Mouse (Mus musculus): ENCODE results near the gene Ints11. TPM values are rescaled to one million over a fixed set of nuclear protein-coding genes. Genes with fewer than 3 reads are reported as not detected.

The Ints11 gene
- polyA plus RNA-seq, 1 experiment from 2014 or later = 75.8 TPM

- no peaks in the 10 kb centered on the region for H3K4me1 ChIP-seq (ENCODE audit: control insufficient read depth, insufficient read depth, low read length)
- WGBS = 93% methylated on average over 13 of the region's 13 CpGs
- no peaks in the 10 kb centered on the region for H3K9me3 ChIP-seq (ENCODE audit: control insufficient read depth, low read length)
- peaks cover 64% of the 10 kb centered on the region for H3K36me3 ChIP-seq (ENCODE audit: control insufficient read depth, insufficient read depth, low read length)
- no peak overlapping the region for H3K27ac ChIP-seq (ENCODE audit: low read depth, low read length)
- no peak overlapping the region for H3K9ac ChIP-seq (replicated peaks; ENCODE audit: low read depth, low read length)
- ATAC-seq (ENCODE audit: low read depth) = no peak
- H3K4me2 ChIP-seq (ENCODE audit: low read depth, low read length) = no peak overlapping the region
- H3K27me3 ChIP-seq (ENCODE audit: control insufficient read depth, insufficient read depth, low read length) = no peaks in the 10 kb centered on the region
- H3K4me3 ChIP-seq (ENCODE audit: low read depth, low read length) = no peak overlapping the region
Observed at GRCm38 (mm10) chr4:155904318-155905102, 35.2 kb downstream of the Ints11 start.

DNA sequence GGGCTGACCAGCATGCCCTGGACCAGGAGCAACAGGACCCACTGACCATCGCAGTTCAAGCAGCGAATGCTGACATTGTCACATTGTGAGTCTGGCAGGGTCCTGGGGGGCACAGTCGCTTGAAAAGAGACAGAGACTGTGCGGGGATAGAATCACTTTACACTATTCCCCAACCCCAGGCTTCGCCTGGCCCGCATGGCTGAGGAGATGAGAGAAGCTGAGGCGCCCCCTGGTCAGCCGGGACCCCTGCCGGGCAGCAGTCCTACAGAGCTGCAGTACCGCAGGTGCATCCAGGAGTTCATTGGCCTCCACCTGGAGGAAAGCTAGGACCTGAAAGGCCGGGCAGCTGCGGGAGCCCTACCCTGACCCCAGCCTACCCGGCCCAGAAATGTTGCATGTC is 36.3 kb downstream of the Ints11 start:
- no peak overlapping the region for H3K9ac ChIP-seq (replicated peaks; ENCODE audit: low read depth, low read length)
- H3K4me1 ChIP-seq (ENCODE audit: control insufficient read depth, insufficient read depth, low read length) = no peaks in the 10 kb centered on the region
- peaks cover 53% of the 10 kb centered on the region for H3K36me3 ChIP-seq (ENCODE audit: control insufficient read depth, insufficient read depth, low read length)
- no peak for ATAC-seq (ENCODE audit: low read depth)
- H3K27me3 ChIP-seq (ENCODE audit: control insufficient read depth, insufficient read depth, low read length) = no peaks in the 10 kb centered on the region
- no peaks in the 10 kb centered on the region for H3K9me3 ChIP-seq (ENCODE audit: control insufficient read depth, low read length)
- H3K27ac ChIP-seq (ENCODE audit: low read depth, low read length) = no peak overlapping the region
- WGBS = 88% methylated on average over 13 of the region's 13 CpGs
- H3K4me3 ChIP-seq (ENCODE audit: low read depth, low read length) = no peak overlapping the region
- no peak overlapping the region for H3K4me2 ChIP-seq (ENCODE audit: low read depth, low read length)

DNA sequence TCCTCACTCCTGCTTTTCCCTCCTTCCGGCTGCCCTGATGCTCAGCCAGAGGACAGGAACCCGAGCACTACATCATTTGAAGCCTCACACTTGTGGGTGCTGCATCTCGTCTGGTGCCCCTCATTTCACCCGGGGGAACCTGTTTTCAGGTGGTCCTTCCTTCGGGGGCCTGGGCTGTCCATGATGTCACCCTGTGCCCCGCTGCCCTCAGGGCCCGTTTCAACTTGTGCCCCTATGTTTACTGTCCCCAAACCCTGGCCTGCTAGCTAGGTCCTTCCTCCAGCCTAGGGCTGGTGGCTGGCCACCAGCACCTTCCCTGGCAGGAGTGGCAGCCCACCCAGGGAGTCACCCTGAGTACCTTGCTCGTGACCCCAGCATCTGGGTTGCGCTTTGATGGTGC is 36.8 kb downstream of the Ints11 start:
- Histone ChIP-seq H3K27me3 (ENCODE audit: control insufficient read depth, insufficient read depth, low read length) (no peaks in the 10 kb centered on the region), H3K9me3 (ENCODE audit: control insufficient read depth, low read length) (no peaks in the 10 kb centered on the region), H3K4me1 (ENCODE audit: control insufficient read depth, insufficient read depth, low read length) (no peaks in the 10 kb centered on the region), H3K36me3 (ENCODE audit: control insufficient read depth, insufficient read depth, low read length) (peaks cover 48% of the 10 kb centered on the region), H3K27ac (ENCODE audit: low read depth, low read length) (no peak overlapping the region), H3K4me3 (ENCODE audit: low read depth, low read length) (no peak overlapping the region), H3K4me2 (ENCODE audit: low read depth, low read length) (no peak overlapping the region), H3K9ac (replicated peaks; ENCODE audit: low read depth, low read length) (no peak overlapping the region)
- ATAC-seq (ENCODE audit: low read depth) = no peak
- WGBS = 84% methylated on average over 9 of the region's 9 CpGs

DNA sequence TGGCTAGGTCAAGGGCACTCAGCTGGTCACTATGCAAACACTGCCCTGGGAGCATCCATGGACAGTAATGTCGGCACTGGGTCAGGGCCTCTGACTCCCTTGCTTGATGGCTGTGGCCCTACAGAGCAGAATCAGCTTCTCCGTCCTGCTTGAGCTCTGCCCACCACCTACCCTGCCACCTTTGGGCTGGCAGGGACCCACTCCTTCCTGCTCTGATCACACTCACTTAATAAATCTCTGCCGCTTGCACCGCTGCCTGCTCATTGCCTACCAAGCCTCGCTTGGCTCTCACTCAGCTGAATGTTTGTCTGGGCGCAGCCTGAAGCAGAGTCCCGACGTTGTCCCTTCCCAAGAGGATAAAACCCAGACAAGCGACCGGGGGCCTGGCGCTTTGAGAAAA is 37.7 kb downstream of the Ints11 start:
- Histone ChIP-seq H3K4me3 (ENCODE audit: low read depth, low read length) (no peak overlapping the region), H3K27ac (ENCODE audit: low read depth, low read length) (no peak overlapping the region), H3K9me3 (ENCODE audit: control insufficient read depth, low read length) (no peaks in the 10 kb centered on the region), H3K4me1 (ENCODE audit: control insufficient read depth, insufficient read depth, low read length) (no peaks in the 10 kb centered on the region), H3K36me3 (ENCODE audit: control insufficient read depth, insufficient read depth, low read length) (peaks cover 41% of the 10 kb centered on the region), H3K4me2 (ENCODE audit: low read depth, low read length) (no peak overlapping the region), H3K27me3 (ENCODE audit: control insufficient read depth, insufficient read depth, low read length) (no peaks in the 10 kb centered on the region), H3K9ac (replicated peaks; ENCODE audit: low read depth, low read length) (no peak overlapping the region)
- WGBS = 88% methylated on average over 11 of the region's 11 CpGs
- no peak for ATAC-seq (ENCODE audit: low read depth)

GRCm38 (mm10) chr4:155908281-155908680 is 38.9 kb downstream of the Ints11 start:
- Histone ChIP-seq H3K9me3 (ENCODE audit: control insufficient read depth, low read length) (no peaks in the 10 kb centered on the region), H3K4me1 (ENCODE audit: control insufficient read depth, insufficient read depth, low read length) (no peaks in the 10 kb centered on the region), H3K27me3 (ENCODE audit: control insufficient read depth, insufficient read depth, low read length) (no peaks in the 10 kb centered on the region), H3K4me3 (ENCODE audit: low read depth, low read length) (no peak overlapping the region), H3K27ac (ENCODE audit: low read depth, low read length) (no peak overlapping the region), H3K36me3 (ENCODE audit: control insufficient read depth, insufficient read depth, low read length) (peaks cover 28% of the 10 kb centered on the region), H3K4me2 (ENCODE audit: low read depth, low read length) (no peak overlapping the region), H3K9ac (replicated peaks; ENCODE audit: low read depth, low read length) (no peak overlapping the region)
- 80% methylated on average over 7 of the region's 7 CpGs for WGBS
- no peak for ATAC-seq (ENCODE audit: low read depth)

GRCm38 (mm10) chr4:155908751-155909150 is 39.4 kb downstream of the Ints11 start:
- 87% methylated on average over 4 of the region's 4 CpGs for WGBS
- Histone ChIP-seq H3K4me2 (ENCODE audit: low read depth, low read length) (no peak overlapping the region), H3K9me3 (ENCODE audit: control insufficient read depth, low read length) (no peaks in the 10 kb centered on the region), H3K4me1 (ENCODE audit: control insufficient read depth, insufficient read depth, low read length) (no peaks in the 10 kb centered on the region), H3K36me3 (ENCODE audit: control insufficient read depth, insufficient read depth, low read length) (peaks cover 23% of the 10 kb centered on the region), H3K27me3 (ENCODE audit: control insufficient read depth, insufficient read depth, low read length) (no peaks in the 10 kb centered on the region), H3K27ac (ENCODE audit: low read depth, low read length) (no peak overlapping the region), H3K9ac (replicated peaks; ENCODE audit: low read depth, low read length) (no peak overlapping the region), H3K4me3 (ENCODE audit: low read depth, low read length) (no peak overlapping the region)
- no peak for ATAC-seq (ENCODE audit: low read depth)

DNA sequence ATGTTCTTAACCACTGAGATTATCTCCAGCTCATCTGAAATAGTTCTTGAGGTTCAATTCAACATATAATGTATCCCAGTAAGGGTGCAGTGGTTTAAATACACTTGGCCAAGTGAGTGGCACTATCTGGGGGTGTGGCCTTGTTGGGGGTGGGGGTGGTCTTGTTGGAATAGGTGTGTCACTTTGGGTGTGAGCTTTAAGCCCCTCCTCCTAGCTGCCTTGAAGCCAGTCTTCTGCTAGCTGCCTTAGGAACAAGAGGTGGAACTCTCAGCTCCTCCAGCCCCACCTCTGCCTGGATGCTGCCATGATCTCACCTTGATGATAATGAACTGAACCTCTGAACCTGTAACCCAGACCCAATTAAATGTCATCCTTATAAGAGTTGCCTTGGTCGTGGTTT is 62.7 kb downstream of the Ints11 start:
- Histone ChIP-seq H3K36me3 (ENCODE audit: control insufficient read depth, insufficient read depth, low read length) (no peaks in the 10 kb centered on the region), H3K9me3 (ENCODE audit: control insufficient read depth, low read length) (no peaks in the 10 kb centered on the region), H3K4me3 (ENCODE audit: low read depth, low read length) (no peak overlapping the region), H3K4me1 (ENCODE audit: control insufficient read depth, insufficient read depth, low read length) (no peaks in the 10 kb centered on the region), H3K27me3 (ENCODE audit: control insufficient read depth, insufficient read depth, low read length) (no peaks in the 10 kb centered on the region), H3K27ac (ENCODE audit: low read depth, low read length) (no peak overlapping the region), H3K9ac (replicated peaks; ENCODE audit: low read depth, low read length) (no peak overlapping the region), H3K4me2 (ENCODE audit: low read depth, low read length) (no peak overlapping the region)
- no peak for ATAC-seq (ENCODE audit: low read depth)
- WGBS = 71% methylated on average over 1 of the region's 1 CpGs

Small RNA genes lying within 50 kb of the gene (microRNA-seq; reads per million reads assigned to microRNA genes)
- not detected for gene Gm22991

Other genes with a start within 250 kb of the Ints11 start
- 46.7 and 54.1 TPM in 2 replicates for gene Cdk11b, start 244.7 kb upstream of the Ints11 start, polyA plus RNA-seq (2014; fragmentation: Nextera tagmentation; extraction: Ambion mirVana)
- gene Gm10563, start 224.1 kb upstream of the Ints11 start, polyA plus RNA-seq (2014; fragmentation: Nextera tagmentation; extraction: Ambion mirVana) = not detected in 2 replicates
- gene Mmp23, start 216.2 kb upstream of the Ints11 start, polyA plus RNA-seq (2014; fragmentation: Nextera tagmentation; extraction: Ambion mirVana) = 1.3 and 6.6 TPM in 2 replicates
- gene Mib2, start 200.3 kb upstream of the Ints11 start, polyA plus RNA-seq (2014; fragmentation: Nextera tagmentation; extraction: Ambion mirVana) = 35.5 and 36.8 TPM in 2 replicates
- gene Fndc10, start 175.2 kb upstream of the Ints11 start, polyA plus RNA-seq (2014; fragmentation: Nextera tagmentation; extraction: Ambion mirVana) = 8.5 and 10.4 TPM in 2 replicates
- 172 and 179 TPM in 2 replicates for gene Ssu72, start 164.7 kb upstream of the Ints11 start, polyA plus RNA-seq (2014; fragmentation: Nextera tagmentation; extraction: Ambion mirVana)
- 6.8 and 9.6 TPM in 2 replicates for gene Tmem240, start 134.7 kb upstream of the Ints11 start, polyA plus RNA-seq (2014; fragmentation: Nextera tagmentation; extraction: Ambion mirVana)
- 82.6 and 85.0 TPM in 2 replicates for gene Atad3a, start 108.5 kb upstream of the Ints11 start, polyA plus RNA-seq (2014; fragmentation: Nextera tagmentation; extraction: Ambion mirVana)
- gene Vwa1, start 94.8 kb upstream of the Ints11 start, polyA plus RNA-seq (2014; fragmentation: Nextera tagmentation; extraction: Ambion mirVana) = 17.4 and 23.1 TPM in 2 replicates
- gene Tmem88b, start 83.7 kb upstream of the Ints11 start, polyA plus RNA-seq (2014; fragmentation: Nextera tagmentation; extraction: Ambion mirVana) = 0.92 and 1.2 TPM in 2 replicates
- not detected in 2 replicates for gene Ankrd65, start 79.1 kb upstream of the Ints11 start, polyA plus RNA-seq (2014; fragmentation: Nextera tagmentation; extraction: Ambion mirVana)
- gene Mrpl20, start 66.7 kb upstream of the Ints11 start, polyA plus RNA-seq (2014; fragmentation: Nextera tagmentation; extraction: Ambion mirVana) = 258 and 275 TPM in 2 replicates
- gene Ccnl2, start 57.1 kb upstream of the Ints11 start, polyA plus RNA-seq (2014; fragmentation: Nextera tagmentation; extraction: Ambion mirVana) = 153 and 173 TPM in 2 replicates
- 120 and 127 TPM in 2 replicates for gene Aurkaip1, start 38.3 kb upstream of the Ints11 start, polyA plus RNA-seq (2014; fragmentation: Nextera tagmentation; extraction: Ambion mirVana)
- 9.6 and 24.0 TPM in 2 replicates for gene Mxra8, start 29.9 kb upstream of the Ints11 start, polyA plus RNA-seq (2014; fragmentation: Nextera tagmentation; extraction: Ambion mirVana)
- gene Dvl1, start 22.1 kb upstream of the Ints11 start, polyA plus RNA-seq (2014; fragmentation: Nextera tagmentation; extraction: Ambion mirVana) = 14.0 and 16.1 TPM in 2 replicates
- gene Tas1r3, start 6.2 kb upstream of the Ints11 start, polyA plus RNA-seq (2014; fragmentation: Nextera tagmentation; extraction: Ambion mirVana) = 0.45 and 0.47 TPM in 2 replicates
- gene Cptp, start 106 bp upstream of the Ints11 start, polyA plus RNA-seq (2014; fragmentation: Nextera tagmentation; extraction: Ambion mirVana) = 31.4 and 31.8 TPM in 2 replicates
- 53.4 and 57.4 TPM in 2 replicates for gene Pusl1, start 22.2 kb downstream of the Ints11 start, polyA plus RNA-seq (2014; fragmentation: Nextera tagmentation; extraction: Ambion mirVana)
- 67.8 and 76.7 TPM in 2 replicates for gene Acap3, start 22.3 kb downstream of the Ints11 start, polyA plus RNA-seq (2014; fragmentation: Nextera tagmentation; extraction: Ambion mirVana)
- 123 and 124 TPM in 2 replicates for gene Ube2j2, start 74.3 kb downstream of the Ints11 start, polyA plus RNA-seq (2014; fragmentation: Nextera tagmentation; extraction: Ambion mirVana)
- 10.5 and 11.5 TPM in 2 replicates for gene C1qtnf12, start 92.8 kb downstream of the Ints11 start, polyA plus RNA-seq (2014; fragmentation: Nextera tagmentation; extraction: Ambion mirVana)
- 37.4 and 38.1 TPM in 2 replicates for gene B3galt6, start 123.1 kb downstream of the Ints11 start, polyA plus RNA-seq (2014; fragmentation: Nextera tagmentation; extraction: Ambion mirVana)
- gene Sdf4, start 123.3 kb downstream of the Ints11 start, polyA plus RNA-seq (2014; fragmentation: Nextera tagmentation; extraction: Ambion mirVana) = 123 and 125 TPM in 2 replicates
- gene Tnfrsf4, start 144.3 kb downstream of the Ints11 start, polyA plus RNA-seq (2014; fragmentation: Nextera tagmentation; extraction: Ambion mirVana) = 0.20 and 0.70 TPM in 2 replicates
- 1.5 and 2.7 TPM in 2 replicates for gene Tnfrsf18, start 156.6 kb downstream of the Ints11 start, polyA plus RNA-seq (2014; fragmentation: Nextera tagmentation; extraction: Ambion mirVana)
- gene Ttll10, start 189.9 kb downstream of the Ints11 start, polyA plus RNA-seq (2014; fragmentation: Nextera tagmentation; extraction: Ambion mirVana) = not detected in 2 replicates
- gene 9430015G10Rik, start 240.4 kb downstream of the Ints11 start, polyA plus RNA-seq (2014; fragmentation: Nextera tagmentation; extraction: Ambion mirVana) = 32.1 and 32.4 TPM in 2 replicates